Mouse (Mus musculus) spleen, adult 2 months (tissue): Measurements from ENCODE around the gene Nrarp.

Experiments used
- CTCF ChIP-seq: fragments of 200-500 bp; IDR thresholded peaks from 2 replicates; pipeline ENCODE4 v1.5.1; 2011; ENCODE audit warnings: mild to moderate bottlenecking, inconsistent platforms; ENCODE audit not compliant: insufficient read depth, insufficient read length, insufficient replicate concordance; ENCODE audit errors: extremely low read depth
- POLR2A ChIP-seq: fragments of 200-500 bp; IDR thresholded peaks from 2 replicates; pipeline ENCODE4 v1.6.1; 2011; ENCODE audit warnings: low read depth, low read length, inconsistent platforms

- TF ChIP-seq POLR2A (peak; percentile 69), CTCF (no peak)
Observed at GRCm38 (mm10) chr2:25211121-25211670, 30.6 kb downstream of the Nrarp start, which contains the start of gene Nelfb.
